Mouse (Mus musculus): ENCODE measurements around the gene D630039A03Rik. TPM values are rescaled to one million over a fixed set of nuclear protein-coding genes. Genes with fewer than 3 reads are reported as not detected.
"Not testable (repeated sequence)": the region's sequence is repeated elsewhere in the genome, so short reads cannot be mapped to it uniquely, and the experiment has no call there.

D630039A03Rik gene
- polyA plus RNA-seq, 1 experiment from 2014 or later, result 0.36 TPM

DNA sequence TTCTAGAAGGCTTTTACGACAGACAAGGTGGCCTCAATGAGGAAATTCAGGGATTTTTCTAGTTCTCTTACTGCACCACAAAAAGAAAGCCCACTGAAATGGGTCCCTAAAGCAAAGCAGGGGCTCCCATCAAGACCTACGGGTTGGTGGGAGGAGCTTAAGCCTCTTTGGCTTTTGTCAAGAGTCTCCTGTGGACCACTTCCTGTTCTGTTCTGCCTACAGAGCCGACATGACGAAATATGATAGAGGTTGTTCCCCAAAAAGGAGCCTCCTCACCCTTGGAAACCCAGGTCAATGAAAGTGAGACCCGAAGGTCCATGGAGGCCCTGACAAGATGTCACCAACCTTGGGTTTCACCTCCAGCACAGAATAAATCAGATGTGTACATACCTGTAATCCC, 13.5 kb downstream of the D630039A03Rik start:
- WGBS, result 87% methylated on average over 5 of the region's 5 CpGs

DNA sequence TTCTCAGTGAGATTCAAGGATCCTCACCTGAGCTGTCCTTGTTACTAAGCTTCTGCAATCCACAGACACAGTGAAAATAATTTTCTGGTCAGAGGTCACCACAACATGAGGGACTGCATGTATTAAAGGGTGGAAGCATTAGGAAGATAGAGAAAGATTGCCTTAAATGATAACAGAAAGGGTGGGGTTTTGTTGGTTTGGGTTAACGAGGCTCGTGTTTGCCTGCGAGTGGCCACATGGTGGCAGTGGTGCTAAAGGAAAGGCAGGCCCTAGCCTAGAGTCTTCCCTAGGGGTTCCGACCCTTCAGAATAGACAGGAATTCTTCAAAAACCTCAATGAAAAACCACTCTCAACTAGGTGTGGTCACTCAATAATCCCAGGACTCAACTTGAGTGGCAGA, 14.9 kb downstream of the D630039A03Rik start:
- ATAC-seq (ENCODE audit: low FRiP score), result peak; percentile 30; the same call in 1 of the 2 replicates
- Histone ChIP-seq H3K4me2 (no peak overlapping the region), H3K9ac (replicated peaks) (no peak overlapping the region), H3K36me3 (no peaks in the 10 kb centered on the region), H3K4me3 (replicated peaks) (no peak overlapping the region), H3K27ac (replicated peaks) (no peak overlapping the region), H3K4me1 (peaks cover 4% of the 10 kb centered on the region; the same call in 1 of the 2 replicates), H3K27me3 (replicated peaks) (no peaks in the 10 kb centered on the region), H3K9me3 (replicated peaks) (no peaks in the 10 kb centered on the region)
- WGBS, result 6% methylated on average over 4 of the region's 4 CpGs

More for the DNA sequence above, 13.5 kb downstream of the D630039A03Rik start:
- H3K4me2 ChIP-seq, result no peak overlapping the region
- peaks cover 4% of the 10 kb centered on the region; the same call in 1 of the 2 replicates for H3K4me1 ChIP-seq
- no peak for ATAC-seq (ENCODE audit: low FRiP score)
- H3K4me3 ChIP-seq (replicated peaks), result no peak overlapping the region
- no peak overlapping the region for H3K27ac ChIP-seq (replicated peaks)
- H3K36me3 ChIP-seq, result no peaks in the 10 kb centered on the region
- H3K27me3 ChIP-seq (replicated peaks), result no peaks in the 10 kb centered on the region
- H3K9me3 ChIP-seq (replicated peaks), result no peaks in the 10 kb centered on the region
- no peak overlapping the region for H3K9ac ChIP-seq (replicated peaks)

DNA sequence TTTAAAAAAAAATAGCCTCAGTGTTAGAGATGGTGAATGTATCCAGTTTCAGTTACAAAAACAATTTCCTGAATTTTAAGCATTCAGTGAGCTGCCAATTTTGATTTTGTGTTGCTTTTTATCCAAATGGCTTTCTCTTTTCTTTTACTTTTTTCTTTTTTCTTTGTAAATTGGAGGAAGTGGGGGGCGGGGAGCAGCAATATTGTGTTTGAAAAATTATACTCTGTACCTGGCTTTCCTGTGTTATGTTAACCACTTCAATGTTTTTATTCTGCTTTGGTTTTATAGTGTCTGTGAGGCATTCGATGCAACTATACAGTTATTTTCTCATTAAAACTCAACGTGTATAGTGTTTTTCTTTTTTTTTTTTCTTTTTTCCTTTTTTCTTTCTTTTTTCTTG, 19.5 kb downstream of the D630039A03Rik start:
- 84% methylated on average over 3 of the region's 3 CpGs for WGBS
- Histone ChIP-seq H3K27ac (replicated peaks) (no peak overlapping the region), H3K4me2 (no peak overlapping the region), H3K9me3 (replicated peaks) (no peaks in the 10 kb centered on the region), H3K36me3 (no peaks in the 10 kb centered on the region), H3K4me3 (replicated peaks) (no peak overlapping the region), H3K27me3 (replicated peaks) (no peaks in the 10 kb centered on the region), H3K4me1 (peaks cover 10% of the 10 kb centered on the region), H3K9ac (replicated peaks) (no peak overlapping the region)
- ATAC-seq (ENCODE audit: low FRiP score), result no peak

DNA sequence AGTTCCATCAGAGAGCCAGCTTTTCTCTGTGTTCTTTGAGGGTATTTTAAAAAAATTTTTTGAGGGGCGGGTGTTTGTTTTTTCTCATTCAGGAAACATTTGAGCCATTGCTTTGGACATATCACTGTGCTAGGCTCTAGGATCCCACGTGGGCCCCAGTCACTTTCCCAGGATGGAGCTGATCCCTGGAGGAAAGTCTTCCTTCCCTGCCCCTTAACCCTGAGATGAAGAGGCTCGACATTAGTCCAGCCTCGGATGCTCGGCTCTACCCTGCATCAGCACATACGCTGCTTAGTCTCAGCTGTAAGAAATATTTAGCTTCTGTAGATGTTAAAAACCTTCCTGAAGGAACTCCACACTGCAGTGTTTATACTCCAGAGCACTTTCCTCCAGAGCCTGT, 20.2 kb downstream of the D630039A03Rik start:
- Histone ChIP-seq H3K27me3 (replicated peaks) (no peaks in the 10 kb centered on the region), H3K9ac (replicated peaks) (no peak overlapping the region), H3K9me3 (replicated peaks) (no peaks in the 10 kb centered on the region), H3K36me3 (no peaks in the 10 kb centered on the region), H3K4me1 (peaks cover 13% of the 10 kb centered on the region), H3K4me2 (no peak overlapping the region), H3K27ac (replicated peaks) (no peak overlapping the region), H3K4me3 (replicated peaks) (no peak overlapping the region)
- WGBS, result 74% methylated on average over 6 of the region's 6 CpGs
- no peak for ATAC-seq (ENCODE audit: low FRiP score)

DNA sequence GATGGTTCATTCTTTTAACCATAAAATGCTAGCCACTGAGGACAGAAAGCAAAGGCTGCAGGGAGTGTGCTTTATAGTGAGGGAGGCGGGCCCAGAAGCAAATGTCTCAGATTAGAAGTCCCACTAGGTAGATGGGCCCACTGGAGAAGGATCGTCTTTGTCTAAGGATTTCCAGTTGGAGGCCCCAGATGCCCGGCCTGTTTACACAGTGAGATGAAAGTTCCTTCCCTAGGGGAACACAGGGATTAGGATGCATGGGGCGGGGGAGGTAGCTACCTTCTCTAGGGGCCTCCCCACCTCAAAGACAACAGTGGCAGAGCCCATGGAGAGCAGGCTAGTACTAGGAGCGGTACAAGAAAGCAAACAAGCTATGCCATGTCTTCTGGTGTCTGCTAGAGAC, 21.0 kb downstream of the D630039A03Rik start:
- ATAC-seq (ENCODE audit: low FRiP score), result no peak
- peaks cover 13% of the 10 kb centered on the region for H3K4me1 ChIP-seq
- no peak overlapping the region for H3K9ac ChIP-seq (replicated peaks)
- H3K4me2 ChIP-seq, result no peak overlapping the region
- H3K4me3 ChIP-seq (replicated peaks), result no peak overlapping the region
- no peaks in the 10 kb centered on the region for H3K27me3 ChIP-seq (replicated peaks)
- H3K36me3 ChIP-seq, result no peaks in the 10 kb centered on the region
- H3K27ac ChIP-seq (replicated peaks), result no peak overlapping the region
- H3K9me3 ChIP-seq (replicated peaks), result no peaks in the 10 kb centered on the region
- 52% methylated on average over 5 of the region's 5 CpGs for WGBS

DNA sequence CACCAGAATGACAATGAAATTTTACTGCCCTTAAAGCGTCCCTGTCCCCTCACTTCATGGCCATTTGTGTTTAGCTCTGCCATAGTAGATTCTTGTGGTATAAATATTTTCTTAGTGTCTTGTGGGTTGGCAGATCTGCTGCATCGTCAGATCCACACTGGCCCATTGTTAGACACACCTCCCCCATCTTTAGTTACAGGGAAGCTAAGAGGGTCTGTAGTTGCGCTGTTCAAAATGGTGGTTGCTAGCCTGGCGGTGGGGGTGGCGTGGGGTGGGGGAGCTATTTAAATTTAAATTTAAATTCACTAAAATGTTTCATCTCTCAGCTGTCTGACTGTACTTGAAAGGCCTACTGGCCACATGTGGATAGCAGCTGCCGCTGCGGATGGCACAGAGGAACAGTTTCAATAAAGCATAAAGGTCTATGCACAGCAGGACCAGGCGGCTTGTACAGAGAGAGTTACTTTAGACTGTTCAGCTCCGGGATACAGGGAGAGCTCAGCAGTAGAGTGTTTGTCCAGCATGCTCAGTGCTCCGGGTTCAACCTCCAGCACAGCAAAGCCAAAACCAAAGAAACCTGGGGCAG, 24.0 kb downstream of the D630039A03Rik start:
- WGBS, result 46% methylated on average over 10 of the region's 10 CpGs
- H3K4me1 ChIP-seq, result peaks cover 13% of the 10 kb centered on the region
- peak; percentile 52 for ATAC-seq (ENCODE audit: low FRiP score)
- H3K27ac ChIP-seq (replicated peaks), result peak overlapping the region; percentile 37; the same call in 1 of the 2 replicates
- H3K4me2 ChIP-seq, result no peak overlapping the region
- H3K9ac ChIP-seq (replicated peaks), result no peak overlapping the region
- no peaks in the 10 kb centered on the region for H3K36me3 ChIP-seq
- no peak overlapping the region for H3K4me3 ChIP-seq (replicated peaks)
- no peaks in the 10 kb centered on the region for H3K27me3 ChIP-seq (replicated peaks)
- H3K9me3 ChIP-seq (replicated peaks), result no peaks in the 10 kb centered on the region

DNA sequence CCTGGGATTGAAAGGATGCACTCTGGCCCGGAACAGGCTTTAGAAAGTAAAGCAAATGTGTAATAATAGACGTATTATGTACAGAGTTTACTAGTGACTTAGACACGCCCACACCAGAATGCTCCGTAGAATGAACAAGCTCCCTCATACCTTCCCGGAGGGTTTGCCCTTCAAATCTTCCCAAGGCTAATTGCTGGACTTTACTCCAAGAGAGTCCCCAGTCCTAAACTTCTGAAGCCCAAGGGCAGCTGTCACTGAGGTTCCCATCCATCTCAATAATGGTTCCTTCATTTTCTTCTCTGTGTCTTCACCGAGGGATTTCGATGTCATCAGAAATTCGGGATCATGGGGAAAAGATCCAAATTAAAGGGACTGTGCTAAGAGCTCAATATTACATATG, 26.3 kb downstream of the D630039A03Rik start:
- H3K27me3 ChIP-seq (replicated peaks), result no peaks in the 10 kb centered on the region
- ATAC-seq (ENCODE audit: low FRiP score), result no peak
- H3K9me3 ChIP-seq (replicated peaks), result no peaks in the 10 kb centered on the region
- H3K4me2 ChIP-seq, result no peak overlapping the region
- H3K36me3 ChIP-seq, result no peaks in the 10 kb centered on the region
- 86% methylated on average over 8 of the region's 8 CpGs for WGBS
- no peak overlapping the region for H3K27ac ChIP-seq (replicated peaks)
- H3K9ac ChIP-seq (replicated peaks), result no peak overlapping the region
- peaks cover 21% of the 10 kb centered on the region for H3K4me1 ChIP-seq
- no peak overlapping the region for H3K4me3 ChIP-seq (replicated peaks)

DNA sequence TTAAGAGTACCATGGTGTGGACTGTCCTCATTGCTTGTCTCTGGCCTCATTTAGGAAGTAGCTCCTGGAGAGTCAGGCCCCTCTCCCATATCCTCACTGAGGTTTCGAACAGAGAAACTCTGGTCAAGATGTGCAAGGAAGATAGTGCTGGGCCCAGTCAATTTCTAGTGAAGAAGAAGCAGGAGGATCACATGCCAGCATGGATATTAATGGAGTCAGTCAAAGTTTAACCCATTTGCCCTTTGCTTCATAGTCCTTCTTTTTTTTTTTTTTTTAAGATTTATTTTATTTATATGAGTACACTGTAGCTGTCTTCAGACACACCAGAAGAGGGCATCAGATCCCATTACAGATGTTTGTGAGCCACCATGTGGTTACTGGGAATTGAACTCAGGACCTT, 27.1 kb downstream of the D630039A03Rik start:
- not testable (repeated sequence) for H3K4me2 ChIP-seq; H3K27me3 ChIP-seq (replicated peaks); H3K9me3 ChIP-seq (replicated peaks); ATAC-seq (ENCODE audit: low FRiP score); H3K36me3 ChIP-seq; H3K9ac ChIP-seq (replicated peaks); H3K4me3 ChIP-seq (replicated peaks); H3K27ac ChIP-seq (replicated peaks)
- WGBS, result 97% methylated on average over 1 of the region's 1 CpGs
- peaks cover 21% of the 10 kb centered on the region for H3K4me1 ChIP-seq

DNA sequence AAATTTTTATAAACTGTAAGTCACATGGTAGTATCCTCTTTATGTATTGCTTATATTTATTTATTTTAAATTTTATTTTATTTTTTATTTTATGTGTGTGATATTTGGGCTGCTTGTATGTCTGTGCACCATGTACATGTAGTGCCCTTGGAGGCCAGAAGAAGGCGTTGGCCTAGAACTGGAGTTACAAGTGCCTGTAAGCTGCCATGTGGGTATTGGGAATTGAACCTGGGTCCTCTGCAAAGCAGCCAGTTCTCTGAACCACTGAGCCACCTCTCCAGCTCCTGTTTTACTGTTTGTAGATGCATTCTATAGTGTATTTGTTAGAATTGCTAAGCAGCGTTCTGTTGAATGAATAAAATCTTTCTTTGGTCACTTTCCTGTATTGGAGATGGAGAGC, 27.9 kb downstream of the D630039A03Rik start:
- H3K4me1 ChIP-seq, result peaks cover 25% of the 10 kb centered on the region

DNA sequence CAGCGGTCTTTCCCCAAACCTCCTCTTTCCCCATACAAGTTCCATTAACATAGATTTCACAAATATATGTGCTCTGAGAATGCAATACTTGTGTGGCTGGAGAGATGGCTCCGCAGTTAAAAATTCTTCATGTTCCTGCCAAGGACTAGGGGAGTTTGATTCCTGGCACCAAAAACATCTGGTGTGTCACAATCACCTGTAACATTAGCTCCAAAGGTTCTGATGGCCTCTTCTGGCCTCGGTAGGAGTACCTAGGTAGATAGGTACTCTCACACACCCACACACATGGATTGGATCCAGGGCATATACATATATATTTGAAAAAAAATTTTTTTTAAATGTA, 29.2 kb downstream of the D630039A03Rik start:
- no peak for ATAC-seq (ENCODE audit: low FRiP score)
- Histone ChIP-seq H3K36me3 (no peaks in the 10 kb centered on the region), H3K9me3 (replicated peaks) (no peaks in the 10 kb centered on the region), H3K4me3 (replicated peaks) (no peak overlapping the region), H3K27me3 (replicated peaks) (no peaks in the 10 kb centered on the region), H3K9ac (replicated peaks) (no peak overlapping the region), H3K27ac (replicated peaks) (no peak overlapping the region), H3K4me1 (peaks cover 20% of the 10 kb centered on the region), H3K4me2 (no peak overlapping the region)
- 93% methylated on average over 3 of the region's 3 CpGs for WGBS

More for the DNA sequence above, 27.9 kb downstream of the D630039A03Rik start:
- Histone ChIP-seq H3K27me3 (replicated peaks) (no peaks in the 10 kb centered on the region), H3K4me2 (no peak overlapping the region), H3K9me3 (replicated peaks) (no peaks in the 10 kb centered on the region), H3K9ac (replicated peaks) (no peak overlapping the region), H3K4me3 (replicated peaks) (no peak overlapping the region), H3K27ac (replicated peaks) (no peak overlapping the region), H3K36me3 (no peaks in the 10 kb centered on the region)
- no peak for ATAC-seq (ENCODE audit: low FRiP score)
- WGBS, result 98% methylated on average over 2 of the region's 2 CpGs

DNA sequence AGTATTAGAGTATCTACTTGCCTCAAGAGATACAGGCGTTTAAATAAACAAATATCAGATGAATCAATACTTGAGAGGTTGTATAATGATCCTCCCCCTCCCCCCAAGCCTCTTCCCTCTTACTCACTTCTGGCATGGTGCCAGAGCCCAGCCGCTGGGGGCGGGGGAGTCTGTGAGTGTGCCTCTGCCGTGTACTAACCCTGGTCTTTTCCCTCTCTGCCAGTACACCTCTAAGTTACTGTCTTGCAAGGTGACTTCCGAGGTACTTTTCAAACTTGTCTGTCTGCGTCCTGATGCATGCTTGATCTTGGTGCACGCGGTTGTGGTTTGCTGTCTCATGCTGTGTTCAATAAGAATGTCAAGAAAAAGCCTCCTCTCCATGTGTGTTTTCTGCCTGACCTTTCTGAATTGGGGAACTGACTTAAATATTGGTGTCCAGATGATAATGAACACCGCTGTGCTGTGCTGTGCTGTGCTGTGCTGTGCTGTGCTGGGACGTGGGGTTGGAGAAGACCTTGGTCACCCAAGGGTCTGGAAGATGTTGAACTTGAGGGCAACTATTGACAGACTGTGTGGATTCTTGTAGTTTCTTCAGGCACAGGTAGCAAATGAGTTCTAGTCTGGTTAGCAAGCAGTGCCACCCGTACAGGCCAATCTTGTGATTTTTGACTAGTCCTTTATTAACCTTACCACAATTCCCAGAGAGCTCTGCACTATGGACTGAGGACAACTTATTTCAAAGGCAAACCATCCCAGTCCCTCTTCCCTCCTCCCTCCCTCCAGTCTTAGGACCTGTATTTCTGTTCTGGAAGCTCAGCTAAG, 29.8 kb downstream of the D630039A03Rik start:
- Histone ChIP-seq H3K27me3 (replicated peaks) (no peaks in the 10 kb centered on the region), H3K4me1 (0 out of 2 replicates have a peak, but pooled peaks cover 15% of the 10 kb centered on the region), H3K9ac (replicated peaks) (no peak overlapping the region), H3K36me3 (no peaks in the 10 kb centered on the region), H3K4me3 (replicated peaks) (no peak overlapping the region), H3K9me3 (replicated peaks) (no peaks in the 10 kb centered on the region), H3K4me2 (no peak overlapping the region), H3K27ac (replicated peaks) (no peak overlapping the region)
- WGBS, result 57% methylated on average over 11 of the region's 11 CpGs
- no peak for ATAC-seq (ENCODE audit: low FRiP score)

DNA sequence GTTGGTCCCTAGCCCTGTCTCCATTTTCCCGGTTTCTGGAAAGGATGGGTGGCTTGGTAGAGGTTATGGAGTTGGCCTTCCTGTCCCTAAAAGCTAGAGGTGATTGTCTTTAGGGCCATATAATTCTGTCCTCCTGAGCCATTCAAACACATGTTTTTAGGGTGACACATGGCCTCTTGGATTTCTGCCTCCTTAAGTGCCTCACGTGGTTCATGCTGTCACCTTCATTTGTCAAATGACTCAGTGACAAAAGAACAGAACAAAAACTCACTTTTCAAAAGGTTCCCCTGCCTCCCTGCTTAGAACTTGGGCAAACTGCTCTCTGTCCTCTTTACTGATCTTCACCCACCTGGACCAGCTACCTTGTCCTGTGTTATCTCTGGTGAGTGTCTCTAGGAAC, 30.9 kb downstream of the D630039A03Rik start:
- Histone ChIP-seq H3K9me3 (replicated peaks) (no peaks in the 10 kb centered on the region), H3K9ac (replicated peaks) (no peak overlapping the region), H3K27ac (replicated peaks) (no peak overlapping the region), H3K36me3 (no peaks in the 10 kb centered on the region), H3K4me3 (replicated peaks) (no peak overlapping the region), H3K4me1 (0 out of 2 replicates have a peak, but pooled peaks cover 15% of the 10 kb centered on the region), H3K4me2 (no peak overlapping the region), H3K27me3 (replicated peaks) (no peaks in the 10 kb centered on the region)
- WGBS, result 54% methylated on average over 2 of the region's 2 CpGs
- ATAC-seq (ENCODE audit: low FRiP score), result no peak

All from neural tube, embryonic 15.5 days (tissue).